Mouse (Mus musculus): ENCODE results near the gene Ube2o. TPM values are rescaled to one million over a fixed set of nuclear protein-coding genes. Genes with fewer than 3 reads are reported as not detected.

Ube2o gene
- total RNA-seq, 2 experiments from 2014 or later = 136 to 140 TPM

- intact Hi-C loops (cut with DNase I) = loop anchor here (5.0 kb wide), 1 partner anchor 34 kb away; no protein-coding TSS in a partner anchor
- DNase-seq (ENCODE audit: extremely low spot score in 1 of 2, low spot score in 2 of 2) = no peak
These were observed 49.7 kb downstream of the Ube2o start for GRCm38 (mm10) chr11:116531371-116532191.

- intact Hi-C loops (cut with DNase I) = loop anchor here (5.0 kb wide), 1 partner anchor 33 kb away; no protein-coding TSS in a partner anchor
- DNase-seq (ENCODE audit: extremely low spot score in 1 of 2, low spot score in 2 of 2) = no peak
These were observed 50.8 kb downstream of the Ube2o start, which contains the start of gene Sphk1 for GRCm38 (mm10) chr11:116530187-116531147. Gene Sphk1, plus strand, starts transcription at chr11:116530925.

- DNase-seq (ENCODE audit: extremely low spot score in 1 of 2, low spot score in 2 of 2) = no peak
- intact Hi-C loops (cut with DNase I) = no loop called here
These were observed 52.5 kb downstream of the Ube2o start for GRCm38 (mm10) chr11:116528636-116529320.

GRCm38 (mm10) chr11:116523699-116524189, 57.5 kb downstream of the Ube2o start:
- intact Hi-C loops (cut with DNase I) = no loop called here
- no peak for DNase-seq (ENCODE audit: extremely low spot score in 1 of 2, low spot score in 2 of 2)

- intact Hi-C loops (cut with DNase I) = no loop called here
- peak in 1 of 2 experiments; percentile 45 for DNase-seq (ENCODE audit: extremely low spot score in 1 of 2, low spot score in 2 of 2)
These were observed 58.2 kb downstream of the Ube2o start for GRCm38 (mm10) chr11:116522886-116523698.

GRCm38 (mm10) chr11:116522046-116522445, 59.2 kb downstream of the Ube2o start:
- intact Hi-C loops (cut with DNase I) = no loop called here
- DNase-seq (ENCODE audit: extremely low spot score in 1 of 2, low spot score in 2 of 2) = no peak

- no peak for DNase-seq (ENCODE audit: extremely low spot score in 1 of 2, low spot score in 2 of 2)
- intact Hi-C loops (cut with DNase I) = no loop called here
These were observed 60.1 kb downstream of the Ube2o start for GRCm38 (mm10) chr11:116521143-116521542.

- DNase-seq (ENCODE audit: extremely low spot score in 1 of 2, low spot score in 2 of 2) = no peak
- intact Hi-C loops (cut with DNase I) = no loop called here
These were observed 62.8 kb downstream of the Ube2o start for GRCm38 (mm10) chr11:116518482-116518881.

- intact Hi-C loops (cut with DNase I) = no loop called here
These were observed 65.8 kb downstream of the Ube2o start for GRCm38 (mm10) chr11:116515330-116516020.

GRCm38 (mm10) chr11:116513531-116514038, 67.7 kb downstream of the Ube2o start:
- no peak for DNase-seq (ENCODE audit: extremely low spot score in 1 of 2, low spot score in 2 of 2)
- intact Hi-C loops (cut with DNase I) = no loop called here

More at GRCm38 (mm10) chr11:116515330-116516020, 65.8 kb downstream of the Ube2o start:
- DNase-seq (ENCODE audit: extremely low spot score in 1 of 2, low spot score in 2 of 2) = no peak

GRCm38 (mm10) chr11:116512987-116513386, 68.3 kb downstream of the Ube2o start:
- intact Hi-C loops (cut with DNase I) = no loop called here

GRCm38 (mm10) chr11:116512154-116512553, 69.1 kb downstream of the Ube2o start:
- intact Hi-C loops (cut with DNase I) = no loop called here
- DNase-seq (ENCODE audit: extremely low spot score in 1 of 2, low spot score in 2 of 2) = no peak

More at GRCm38 (mm10) chr11:116512987-116513386, 68.3 kb downstream of the Ube2o start:
- no peak for DNase-seq (ENCODE audit: extremely low spot score in 1 of 2, low spot score in 2 of 2)

- intact Hi-C loops (cut with DNase I) = no loop called here
- DNase-seq (ENCODE audit: extremely low spot score in 1 of 2, low spot score in 2 of 2) = no peak
These were observed 69.9 kb downstream of the Ube2o start for GRCm38 (mm10) chr11:116511301-116511868.

- intact Hi-C loops (cut with DNase I) = no loop called here
- no peak for DNase-seq (ENCODE audit: extremely low spot score in 1 of 2, low spot score in 2 of 2)
These were observed 72.6 kb downstream of the Ube2o start for GRCm38 (mm10) chr11:116508689-116509088.

GRCm38 (mm10) chr11:116506151-116506875, 74.9 kb downstream of the Ube2o start:
- intact Hi-C loops (cut with DNase I) = no loop called here
- no peak for DNase-seq (ENCODE audit: extremely low spot score in 1 of 2, low spot score in 2 of 2)

GRCm38 (mm10) chr11:116505573-116505972, 75.7 kb downstream of the Ube2o start:
- DNase-seq (ENCODE audit: extremely low spot score in 1 of 2, low spot score in 2 of 2) = no peak
- intact Hi-C loops (cut with DNase I) = no loop called here
